Comparison of ENCODE assay signal across 16 mouse cellular contexts in the genomic region with DNA sequence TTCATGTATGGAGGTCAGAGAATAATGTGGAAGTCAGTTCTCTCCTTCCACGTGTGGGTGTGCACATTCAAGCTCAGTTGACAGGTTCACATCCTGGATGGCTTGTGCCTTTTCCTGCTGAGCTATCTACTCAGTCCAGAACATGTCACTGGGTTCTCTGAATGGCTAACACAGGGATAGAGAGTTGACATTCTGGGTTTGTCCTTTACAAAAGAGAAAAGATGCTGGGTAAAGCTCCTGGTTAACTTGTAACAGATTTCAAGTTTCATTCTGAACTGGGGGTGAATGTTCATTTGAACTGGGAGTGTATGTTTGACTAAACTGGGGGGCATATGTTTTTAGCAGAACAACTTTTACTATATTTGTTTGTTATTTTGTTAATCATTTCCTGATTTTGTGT.
"Had no signal": no experiment of that assay in that cellular context is flagged by ENCODE, and none has a peak within 500 bp of the region (broad histone marks: within the 10 kb centered on the region; RNA-seq: fewer than 3 reads in every experiment).

No protein-coding gene starts in this region.

- H3K9ac ChIP-seq: intestine, embryonic 15.5 days; liver, embryonic 14.5 days; lung, embryonic 15.5 days; midbrain, embryonic 13.5 days; neural tube, embryonic 13.5 days had no signal

- H3K4me2 ChIP-seq: intestine, embryonic 15.5 days; liver, embryonic 11.5 days; lung, embryonic 15.5 days; midbrain, embryonic 13.5 days; neural tube, embryonic 13.5 days had no signal

- H3K36me3 ChIP-seq: intestine, embryonic 15.5 days; lung, embryonic 15.5 days; midbrain, embryonic 10.5 days; midbrain, embryonic 13.5 days; neural tube, embryonic 13.5 days had no signal

- H3K4me1 ChIP-seq: intestine, embryonic 15.5 days had no signal

- DNase-seq: layer of hippocampus, postnatal 36 days; lung, adult 18-20 months; lung, postnatal 10 days; lung, postnatal 36 days; thymus, adult 18-20 months; thymus, postnatal 36 days had no signal

- ATAC-seq: intestine, embryonic 15.5 days; midbrain, embryonic 13.5 days; midbrain, embryonic 16.5 days had no signal

- H3K27me3 ChIP-seq: intestine, embryonic 15.5 days; lung, embryonic 15.5 days; midbrain, embryonic 13.5 days; neural tube, embryonic 13.5 days had no signal

- H3K27ac ChIP-seq: intestine, embryonic 15.5 days; left cerebral cortex, adult 2 months; liver, embryonic 14.5 days; lung, embryonic 15.5 days; midbrain, embryonic 10.5 days; midbrain, embryonic 13.5 days; neural tube, embryonic 13.5 days had no signal

- H3K9me3 ChIP-seq: intestine, embryonic 15.5 days; lung, embryonic 15.5 days; midbrain, embryonic 10.5 days; midbrain, embryonic 13.5 days; neural tube, embryonic 13.5 days had no signal

- H3K4me3 ChIP-seq: intestine, embryonic 15.5 days; left cerebral cortex, adult 2 months; lung, embryonic 15.5 days; midbrain, embryonic 10.5 days; midbrain, embryonic 13.5 days; myocyte; neural tube, embryonic 13.5 days had no signal
